Mouse (Mus musculus) cerebellum, postnatal 4 days (tissue): ENCODE measurements around the gene Ulk4.
A peak's percentile ranks its signal among the peaks of the same experiment; 100 is the strongest.
"Not testable (repeated sequence)": the region's sequence is repeated elsewhere in the genome, so short reads cannot be mapped to it uniquely, and the experiment has no call there.

Experiments used
- DNase-seq, 2 experiments: peaks; one replicate each; pipeline ENCODE4 v3.0.0; 2022; ENCODE audit warnings: low spot score in 2 of 2, mixed read lengths in 1 of 2

Gene Ulk4

GRCm38 (mm10) chr9:121064606-121065355 is 212.2 kb downstream of the Ulk4 start:
- no peak for DNase-seq

- no peak for DNase-seq
Measured at GRCm38 (mm10) chr9:121062671-121063070, 214.3 kb downstream of the Ulk4 start.

DNA sequence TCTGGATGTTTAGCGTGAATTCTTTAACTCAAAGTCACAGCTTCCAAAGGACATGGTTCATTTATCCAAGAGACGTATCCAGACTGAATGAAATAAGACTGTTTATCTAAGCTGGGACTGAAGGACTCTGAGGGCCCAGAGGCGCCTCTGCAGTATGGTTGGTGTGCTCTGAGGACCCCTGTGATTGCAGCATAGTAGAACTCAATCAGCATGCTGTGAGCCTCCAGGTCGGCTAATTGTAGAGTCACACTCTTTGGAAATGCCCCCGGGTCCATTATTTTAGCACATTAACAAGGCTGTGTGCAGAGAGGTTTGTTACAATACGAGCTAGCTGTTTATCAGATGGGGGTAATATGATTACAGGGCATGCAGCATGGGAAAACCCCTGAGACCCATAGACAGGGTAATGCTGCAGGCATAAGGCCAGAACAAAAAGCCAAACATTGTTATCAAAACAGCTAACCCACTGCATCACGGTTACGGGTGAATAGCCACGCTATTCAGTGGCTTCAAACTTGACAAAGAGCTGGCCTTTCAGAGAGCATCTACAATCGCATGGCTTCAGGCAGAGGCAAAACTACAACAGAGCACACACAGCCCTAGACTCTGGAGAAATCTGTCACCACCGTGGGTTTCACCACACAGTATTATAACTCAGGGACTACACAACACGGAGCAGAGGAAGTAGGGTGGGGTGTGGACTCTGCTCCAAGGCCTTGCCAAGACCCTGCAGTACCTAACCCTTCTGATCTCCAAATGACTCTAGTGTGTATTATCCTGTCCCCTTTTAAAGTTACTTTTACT is 215.0 kb downstream of the Ulk4 start:
- DNase-seq = no peak

- no peak for DNase-seq
Measured at GRCm38 (mm10) chr9:121060331-121060730, 216.7 kb downstream of the Ulk4 start.

DNA sequence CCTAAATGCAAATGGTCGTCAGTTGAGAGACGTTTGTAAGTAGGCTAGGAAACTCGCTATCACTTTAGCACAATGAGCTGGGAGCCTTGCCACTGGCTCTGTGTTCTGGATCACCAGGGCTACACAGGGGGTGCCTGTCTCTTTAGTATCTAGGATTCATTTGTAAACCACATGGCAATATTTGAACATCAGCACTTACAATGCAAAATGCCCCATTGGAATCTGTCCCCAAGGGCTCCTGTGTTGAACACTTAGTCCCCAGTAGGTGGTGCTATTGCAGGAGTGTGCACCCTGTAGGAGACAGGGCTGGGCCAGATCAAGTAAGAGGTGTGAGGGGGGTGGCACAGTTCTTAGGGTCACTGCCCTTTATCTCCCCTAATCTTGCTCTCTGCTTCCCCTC is 217.7 kb downstream of the Ulk4 start:
- DNase-seq = no peak

- DNase-seq = no peak
Measured at GRCm38 (mm10) chr9:121058538-121058937, 218.5 kb downstream of the Ulk4 start.

DNA sequence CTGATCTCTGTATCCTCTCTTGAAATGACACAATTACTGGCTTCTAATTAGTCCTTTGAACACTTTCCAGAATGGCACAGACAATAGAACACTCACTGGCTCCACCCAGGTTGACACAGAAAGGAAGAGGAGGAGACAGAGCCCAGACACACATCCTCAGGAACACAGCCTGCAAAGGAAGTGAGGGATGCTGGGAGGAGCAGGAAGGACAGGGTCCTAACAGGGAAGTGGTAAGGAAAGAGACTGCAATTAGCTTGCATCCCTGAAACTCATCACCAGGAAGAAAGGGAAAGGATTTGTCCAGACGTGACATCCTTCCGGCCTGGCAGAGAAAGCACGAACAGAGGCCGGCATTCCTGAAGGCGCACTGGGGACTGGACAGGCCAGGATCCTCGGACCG is 218.9 kb downstream of the Ulk4 start:
- no peak for DNase-seq

- no peak for DNase-seq
Measured at GRCm38 (mm10) chr9:121057401-121057800, 219.6 kb downstream of the Ulk4 start.

DNA sequence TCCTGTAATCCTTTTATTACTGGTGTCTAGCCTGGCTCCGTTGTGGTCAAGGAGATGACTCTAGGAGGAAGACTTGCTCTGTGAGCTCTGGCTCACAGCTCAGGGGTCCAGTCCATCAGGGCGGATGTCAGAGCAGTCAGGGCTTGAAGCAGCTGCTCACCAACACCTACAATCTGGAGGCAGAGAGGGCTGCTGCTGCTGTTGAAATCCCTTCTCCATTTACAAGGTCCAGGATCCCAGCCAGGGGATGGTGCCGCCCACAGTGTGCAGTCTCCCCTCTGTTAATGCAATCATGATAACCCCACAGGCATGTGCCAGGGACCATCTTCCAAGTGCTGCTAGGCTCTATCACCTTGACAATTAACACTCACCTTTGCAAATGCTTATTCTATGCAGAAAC is 220.5 kb downstream of the Ulk4 start:
- DNase-seq = no peak

- no peak for DNase-seq
Measured at GRCm38 (mm10) chr9:121056036-121056435, 221.0 kb downstream of the Ulk4 start.

DNA sequence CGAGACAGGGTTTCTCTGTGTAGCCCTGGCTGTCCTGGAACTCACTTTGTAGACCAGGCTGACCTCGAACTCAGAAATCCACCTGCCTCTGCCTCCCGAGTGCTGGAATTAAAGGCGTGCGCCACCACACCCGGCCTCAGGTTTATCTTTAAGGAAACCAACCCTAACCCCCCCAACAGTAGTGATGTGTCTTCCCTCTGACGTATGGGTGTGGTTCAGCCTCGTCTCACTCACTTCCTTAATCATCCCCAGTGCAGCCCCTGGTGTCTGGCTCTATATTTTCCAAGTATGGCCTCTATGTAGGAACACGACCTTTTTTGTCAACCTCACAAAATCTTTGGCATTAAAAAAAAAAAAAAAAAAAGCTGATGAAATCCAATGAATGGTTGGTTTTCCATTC is 231.3 kb downstream of the Ulk4 start:
- DNase-seq = not testable (repeated sequence)

DNA sequence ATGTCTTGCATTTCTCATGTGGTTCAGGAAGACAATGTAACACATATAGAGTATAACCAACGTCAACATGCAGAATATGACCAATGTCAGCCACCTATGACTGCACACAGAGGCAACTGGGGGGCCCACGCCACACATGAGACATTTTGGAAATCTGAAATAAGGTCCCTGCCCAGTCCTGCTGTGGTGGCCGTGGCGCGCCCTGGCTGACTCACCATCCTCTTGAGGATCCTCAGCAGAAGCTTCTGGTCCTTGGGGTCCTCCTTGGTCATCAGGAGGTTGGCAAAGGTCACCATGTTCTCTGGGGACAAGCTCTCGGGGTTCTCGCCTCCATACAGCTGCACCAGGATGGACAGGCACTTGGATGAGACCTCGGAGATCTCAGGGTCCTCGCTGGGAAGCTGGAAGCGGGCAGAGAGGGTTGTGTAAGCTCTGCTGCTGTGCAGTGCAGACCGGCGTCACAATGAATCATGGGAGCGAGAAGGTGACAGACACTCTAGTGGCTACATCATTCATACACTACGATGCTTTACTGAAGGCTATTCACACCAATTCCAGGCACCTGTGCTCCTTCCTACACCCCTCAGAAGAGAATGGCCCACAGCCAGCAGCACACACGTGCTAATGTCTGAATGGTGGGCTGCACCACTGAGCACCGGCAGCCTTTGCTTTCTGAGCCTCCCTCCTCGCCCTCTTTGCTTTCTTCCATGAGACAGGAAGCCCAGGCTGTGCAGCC is 232.4 kb downstream of the Ulk4 start:
- DNase-seq = no peak

DNA sequence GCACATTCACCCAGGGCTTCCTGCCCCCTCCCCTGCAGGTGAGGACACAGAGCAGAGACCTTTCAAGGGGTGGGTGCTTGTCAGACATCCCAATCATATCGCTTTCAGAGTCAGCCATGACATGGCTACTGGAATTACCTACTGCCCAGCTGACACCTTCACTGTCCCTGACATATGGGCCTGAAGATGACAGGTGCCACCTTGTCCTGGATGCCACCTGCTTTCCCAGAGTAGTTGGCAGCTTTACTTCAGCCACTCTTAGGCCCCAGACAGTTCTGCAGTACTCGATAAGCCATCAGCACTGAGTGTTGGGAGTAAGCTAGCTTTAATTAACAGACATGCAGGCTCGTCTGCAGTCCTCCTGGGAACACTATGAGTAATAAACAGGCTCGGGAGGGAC is 234.0 kb downstream of the Ulk4 start:
- no peak for DNase-seq

DNA sequence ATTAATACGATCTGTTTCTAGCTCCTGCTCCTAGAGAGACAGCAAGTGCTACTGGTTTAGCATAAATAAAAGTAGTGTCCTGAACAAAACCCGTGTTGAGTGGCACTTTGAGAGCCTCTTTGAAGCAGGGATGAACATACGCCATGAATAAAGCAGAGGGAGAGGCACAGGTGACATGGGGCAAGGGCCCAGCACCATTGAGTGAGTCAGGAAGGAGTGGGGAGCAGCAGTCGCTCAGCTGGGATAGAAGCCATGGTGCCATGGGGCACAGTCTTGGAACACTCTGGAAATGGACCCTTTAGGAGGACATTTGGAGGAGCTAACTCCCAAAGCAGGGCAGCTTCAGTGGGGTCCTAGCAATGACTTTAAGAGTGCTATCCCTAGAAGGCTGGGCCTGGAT is 238.6 kb downstream of the Ulk4 start:
- DNase-seq = no peak

DNA sequence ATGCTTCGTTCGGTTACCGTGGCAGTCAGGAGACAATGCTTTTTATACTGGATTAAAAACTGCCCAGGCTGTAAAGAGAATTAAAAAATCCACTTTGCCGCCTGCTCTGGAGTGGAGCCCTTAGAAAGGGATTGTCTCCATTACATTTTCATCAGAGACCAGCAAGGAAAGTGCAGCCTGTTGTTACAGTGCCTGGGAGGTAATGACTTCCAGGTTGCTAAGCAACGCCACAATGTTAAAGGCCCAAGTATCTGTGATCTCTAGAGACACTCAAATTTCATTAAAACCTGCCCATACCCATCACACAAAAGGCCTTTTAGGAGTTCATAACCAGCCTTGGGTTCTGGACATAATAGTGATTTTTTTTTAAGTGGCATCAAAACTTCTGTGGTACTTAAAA is 239.0 kb downstream of the Ulk4 start:
- no peak for DNase-seq

GRCm38 (mm10) chr9:121035296-121035695 is 241.7 kb downstream of the Ulk4 start:
- no peak for DNase-seq

GRCm38 (mm10) chr9:121033596-121033995 is 243.4 kb downstream of the Ulk4 start:
- DNase-seq = no peak

GRCm38 (mm10) chr9:121032322-121032964 is 244.6 kb downstream of the Ulk4 start:
- DNase-seq = no peak

GRCm38 (mm10) chr9:121030949-121031348 is 246.0 kb downstream of the Ulk4 start:
- no peak for DNase-seq

GRCm38 (mm10) chr9:121029786-121030185 is 247.2 kb downstream of the Ulk4 start:
- DNase-seq = no peak

DNA sequence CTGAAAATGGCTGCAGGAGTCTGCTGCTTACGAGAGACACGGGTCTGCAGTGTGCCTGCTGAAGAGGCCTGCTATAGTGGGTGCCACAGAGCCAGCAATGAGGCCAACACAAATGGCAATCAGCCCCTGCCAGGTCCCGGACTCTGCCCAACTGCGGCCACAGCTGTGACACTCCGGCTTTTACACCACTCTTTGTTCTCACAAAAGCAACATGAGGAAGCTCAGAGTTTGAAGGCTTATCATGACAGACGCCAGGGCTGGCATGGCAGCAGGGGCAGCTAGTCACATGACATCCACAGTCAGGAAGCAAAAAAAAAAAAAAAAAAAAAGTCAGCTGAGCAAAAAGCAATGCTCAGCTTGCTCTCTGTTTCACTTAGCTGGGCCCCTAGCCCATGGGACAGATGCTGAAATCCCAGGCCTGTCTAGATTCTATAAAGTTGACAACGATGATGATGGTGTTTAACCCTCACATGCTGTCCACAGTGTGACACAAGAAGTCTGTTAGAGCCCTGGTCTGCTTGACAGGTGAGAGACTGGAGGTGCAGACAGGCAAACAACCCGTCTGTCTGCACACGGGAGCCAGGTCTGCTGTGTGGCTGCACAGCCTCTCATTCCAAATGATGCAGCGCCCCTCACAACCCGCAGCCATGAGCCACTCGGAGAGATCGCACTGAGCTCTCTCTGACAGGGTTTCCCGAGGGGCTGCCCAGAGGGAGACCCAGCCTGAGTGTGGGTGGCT is 253.3 kb downstream of the Ulk4 start:
- peak in 1 of 2 experiments; percentile 57 for DNase-seq
